Mouse (Mus musculus): ENCODE data around the gene Tktl2.
A peak's percentile ranks its signal among the peaks of the same experiment; 100 is the strongest.

Tktl2 gene

DNA sequence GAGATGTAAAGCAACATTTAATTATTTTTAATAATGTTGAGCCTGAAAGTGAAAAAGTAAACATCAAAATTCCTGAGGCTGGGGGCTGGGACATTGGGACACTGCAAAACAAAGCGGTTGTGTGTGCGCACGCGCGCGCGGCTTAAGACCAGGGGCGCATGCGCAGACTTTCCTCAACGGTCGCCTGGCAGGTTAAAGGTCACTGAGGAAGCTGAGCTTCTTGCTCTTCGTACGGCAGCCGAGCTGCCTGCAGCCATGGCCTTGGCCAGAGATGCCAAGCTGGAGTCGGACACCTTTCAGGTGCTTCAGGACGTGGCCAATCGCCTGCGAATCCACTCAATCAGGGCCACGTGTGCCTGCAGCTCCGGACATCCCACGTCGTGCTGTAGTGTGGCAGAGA lies at the start of gene Tktl2:
TSS of gene Tktl2 (plus strand) at position 220 of the 400 bp plus-strand sequence.
- peak; percentile 43 for DNase-seq (ENCODE audit: low spot score)

DNA sequence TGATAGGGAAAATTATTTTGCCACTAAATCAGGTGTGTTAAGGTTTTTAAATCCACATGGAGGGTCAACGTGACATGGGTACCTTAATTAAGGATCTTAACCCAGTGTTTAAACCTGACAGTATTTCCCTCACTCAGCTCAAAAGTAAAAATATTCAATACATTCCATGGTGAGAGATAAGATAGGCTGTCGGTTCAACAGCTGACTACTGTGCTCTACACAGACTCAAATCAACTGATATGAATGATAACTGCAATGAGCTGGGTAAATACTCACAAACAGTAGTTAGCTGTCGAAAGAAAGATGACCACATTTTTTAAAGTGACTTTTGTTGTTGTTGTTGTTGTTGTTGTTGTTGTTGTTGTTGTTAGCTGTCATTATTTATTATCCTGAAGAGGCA lies 41.7 kb upstream of the Tktl2 start:
- DNase-seq (ENCODE audit: low spot score): no peak

DNA sequence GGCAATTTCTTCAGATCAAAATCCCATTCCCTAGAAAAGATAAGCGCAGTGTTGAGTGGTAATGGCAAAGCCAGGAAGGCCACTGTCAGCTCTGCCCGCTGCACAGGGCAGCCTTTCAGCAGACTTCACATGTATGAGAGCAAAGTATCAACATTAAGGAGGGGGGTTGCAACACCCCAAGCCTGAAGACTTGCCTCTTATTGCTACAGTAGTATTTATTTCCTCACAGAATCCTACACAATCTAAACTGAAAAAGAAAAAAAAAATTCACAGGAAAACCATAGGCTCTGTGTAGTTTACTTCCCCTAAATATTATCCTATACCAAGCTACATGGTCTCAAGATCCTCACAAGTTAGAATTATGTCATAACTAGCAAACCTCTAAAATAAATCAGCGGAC lies 34.7 kb upstream of the Tktl2 start:
- no peak for DNase-seq (ENCODE audit: low spot score)

DNA sequence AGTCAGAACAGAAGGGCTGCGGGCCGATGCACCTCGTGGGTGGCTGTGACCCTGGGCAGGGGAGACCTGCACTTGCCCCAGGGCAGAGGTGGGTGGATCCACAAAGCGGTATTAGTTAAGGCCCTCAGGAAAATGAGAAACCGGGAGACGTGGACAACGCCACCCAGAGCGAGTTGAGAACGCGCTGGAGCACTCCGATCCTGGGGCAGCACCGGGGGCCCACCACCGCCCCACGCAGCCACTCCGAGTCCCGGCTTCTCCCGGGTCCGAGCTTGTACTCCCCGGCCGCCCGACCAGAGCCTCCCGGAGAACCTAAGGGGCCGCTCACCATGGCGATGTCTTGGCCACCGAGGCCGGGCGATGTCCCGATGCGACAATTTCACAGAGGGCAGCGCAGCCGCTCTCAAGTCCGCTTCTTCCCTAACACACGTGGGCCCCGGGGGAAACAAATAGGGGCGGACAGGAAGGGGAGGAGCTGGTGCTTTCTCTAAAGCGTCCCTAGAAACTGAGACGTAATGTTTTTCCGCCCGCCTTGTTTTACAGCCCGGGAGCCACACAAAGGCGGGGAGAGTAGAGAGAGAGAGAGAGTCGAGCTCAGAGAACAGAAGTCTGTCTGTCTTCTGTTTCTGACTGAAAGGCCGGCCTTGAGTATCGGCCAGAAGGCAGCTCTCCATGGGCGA lies 25.3 kb upstream of the Tktl2 start, which contains the start of gene Tma16:
TSS of gene Tma16 (minus strand) at position 447 of the 680 bp plus-strand sequence.
- DNase-seq (ENCODE audit: low spot score): peak; percentile 88

DNA sequence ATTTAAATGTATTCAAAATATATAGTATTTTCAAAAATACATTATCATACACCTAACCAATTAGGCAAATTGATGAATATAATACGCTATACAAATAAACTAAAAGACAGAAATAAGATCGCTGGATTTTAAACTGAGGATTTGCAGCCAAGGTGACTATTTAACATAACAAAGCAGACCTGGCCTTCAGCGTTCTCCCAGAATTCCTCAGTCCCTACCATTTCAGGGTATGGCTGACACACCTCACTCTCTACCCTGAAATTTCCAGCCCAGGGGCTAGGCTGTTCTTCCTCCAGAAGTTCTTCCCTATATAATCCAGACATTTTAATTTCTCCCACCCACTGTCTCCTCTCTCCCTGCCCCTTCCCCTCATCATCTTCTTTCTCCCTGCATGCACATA lies 23.0 kb upstream of the Tktl2 start:
- no peak for DNase-seq (ENCODE audit: low spot score)

DNA sequence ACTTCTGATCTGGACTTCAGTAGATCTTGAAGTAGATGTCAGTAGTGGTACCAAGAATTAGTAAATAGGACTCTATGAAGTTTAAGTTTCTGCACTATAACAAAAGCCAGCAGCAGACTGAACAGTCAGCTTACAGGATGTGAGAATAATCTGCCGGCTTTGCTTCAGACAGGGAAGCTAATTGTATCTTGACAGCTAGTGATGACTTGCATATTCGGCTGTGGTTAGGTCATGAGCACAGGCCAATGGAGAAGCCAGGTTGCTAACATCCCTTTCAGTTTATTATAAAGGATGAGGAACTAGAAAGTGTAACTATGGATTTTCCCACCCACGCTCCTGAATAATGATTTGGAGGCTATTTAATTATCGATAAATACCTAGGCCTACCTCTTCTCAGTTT lies 20.9 kb upstream of the Tktl2 start:
- DNase-seq (ENCODE audit: low spot score): no peak

DNA sequence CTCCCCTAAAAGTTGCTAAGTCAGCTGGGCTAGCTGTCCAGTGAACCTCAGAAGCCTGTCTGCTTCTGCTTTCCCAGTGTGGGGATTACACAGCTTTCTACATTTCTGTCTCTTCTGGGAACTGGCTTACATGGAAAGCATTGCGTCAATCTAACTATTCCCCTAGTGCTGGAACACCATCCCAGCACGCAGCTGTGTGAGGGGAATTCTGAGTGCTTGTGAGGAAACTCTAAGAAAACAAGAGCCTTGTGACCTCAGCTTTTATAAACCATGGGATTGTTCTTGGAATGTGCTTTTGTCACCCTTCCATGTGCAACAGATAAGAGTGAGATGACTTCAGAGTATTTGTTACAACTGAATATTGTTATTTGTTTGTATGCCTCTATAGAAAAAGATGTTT lies 17.1 kb upstream of the Tktl2 start:
- no peak for DNase-seq (ENCODE audit: low spot score)

DNA sequence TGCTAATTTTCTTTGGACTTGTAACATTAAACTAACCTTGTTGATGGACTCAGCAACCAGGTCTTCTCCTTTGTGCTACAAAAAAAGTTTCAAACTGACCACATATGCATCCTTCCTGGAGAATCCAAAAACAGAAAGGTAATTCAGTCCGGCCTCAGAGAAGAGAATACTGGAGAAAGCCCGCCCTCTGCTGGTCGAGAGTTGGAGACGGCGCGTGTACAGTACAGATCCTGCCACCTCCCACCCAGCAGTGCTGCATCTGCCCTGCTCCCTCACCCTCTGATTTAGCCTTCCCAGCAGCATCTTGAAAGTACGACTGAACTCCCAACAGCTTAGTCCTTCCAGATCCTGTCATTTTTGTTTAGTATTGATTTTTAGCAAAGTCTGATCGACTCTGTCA lies 15.8 kb upstream of the Tktl2 start:
- DNase-seq (ENCODE audit: low spot score): peak; percentile 88

DNA sequence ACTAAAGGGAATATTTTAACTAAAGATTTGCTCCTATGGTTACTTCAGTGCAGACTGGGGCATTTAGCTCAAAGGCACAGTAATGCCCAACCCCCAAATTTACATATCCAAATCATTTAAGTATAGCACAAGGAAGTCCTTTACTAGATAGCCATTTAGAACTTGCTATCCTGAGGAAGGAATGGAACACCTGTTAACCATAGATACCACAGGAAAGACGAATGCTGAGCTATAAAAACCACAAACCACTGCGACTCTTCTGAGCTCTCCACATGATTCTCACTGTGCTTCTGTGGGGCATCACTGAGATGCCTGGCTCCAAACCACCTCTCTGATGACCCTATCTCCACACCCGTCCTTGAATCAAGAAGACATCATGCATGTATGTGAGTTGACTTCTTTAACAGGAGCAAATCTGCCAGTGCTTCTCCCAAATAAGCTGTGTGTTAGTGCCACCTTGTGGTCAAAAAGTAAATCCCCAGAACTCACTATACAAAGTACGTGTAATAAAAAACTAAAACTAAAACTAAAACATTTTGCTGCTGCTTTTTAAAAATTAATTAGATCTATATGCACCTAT lies 14.5 kb upstream of the Tktl2 start:
- DNase-seq (ENCODE audit: low spot score): peak; percentile 45

DNA sequence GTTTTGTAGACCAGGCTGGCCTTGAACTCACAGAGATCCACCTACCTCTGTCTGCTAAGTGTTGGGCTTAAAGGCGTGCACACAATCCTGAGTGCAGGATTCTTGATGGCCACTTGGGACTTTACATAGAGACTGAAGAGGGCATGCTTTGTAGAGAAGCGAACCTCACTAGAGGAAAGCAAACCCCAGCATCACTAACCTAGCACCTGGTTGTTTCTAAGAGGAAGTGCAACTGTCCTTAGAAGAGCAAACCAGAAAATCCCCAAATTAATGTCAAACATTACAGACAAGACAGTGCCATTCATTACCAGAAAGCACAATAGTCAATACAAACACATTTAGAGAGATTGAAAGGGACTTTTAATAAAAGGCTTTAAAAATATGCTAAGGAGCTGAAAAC lies 8.2 kb upstream of the Tktl2 start:
- no peak for DNase-seq (ENCODE audit: low spot score)

DNA sequence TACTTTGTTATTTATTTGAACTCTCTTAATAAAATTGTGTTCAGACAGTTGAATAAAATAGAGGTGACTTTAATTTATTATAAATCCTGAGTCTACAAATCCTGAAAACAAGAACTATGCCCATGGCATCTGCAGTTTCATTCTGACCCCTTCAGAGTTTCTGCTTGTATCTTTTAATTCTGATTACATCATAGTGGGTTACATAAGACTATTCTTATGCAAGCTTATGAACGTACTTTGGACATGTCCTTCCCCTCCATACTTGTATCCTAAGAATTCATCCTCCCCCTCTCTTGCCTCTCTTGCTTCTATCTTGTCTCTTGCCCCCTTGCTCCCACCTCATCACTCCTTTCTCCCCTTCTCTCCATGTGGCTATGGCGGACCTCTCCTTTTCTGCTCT lies 7.6 kb downstream of the Tktl2 start:
- DNase-seq (ENCODE audit: low spot score): no peak

DNA sequence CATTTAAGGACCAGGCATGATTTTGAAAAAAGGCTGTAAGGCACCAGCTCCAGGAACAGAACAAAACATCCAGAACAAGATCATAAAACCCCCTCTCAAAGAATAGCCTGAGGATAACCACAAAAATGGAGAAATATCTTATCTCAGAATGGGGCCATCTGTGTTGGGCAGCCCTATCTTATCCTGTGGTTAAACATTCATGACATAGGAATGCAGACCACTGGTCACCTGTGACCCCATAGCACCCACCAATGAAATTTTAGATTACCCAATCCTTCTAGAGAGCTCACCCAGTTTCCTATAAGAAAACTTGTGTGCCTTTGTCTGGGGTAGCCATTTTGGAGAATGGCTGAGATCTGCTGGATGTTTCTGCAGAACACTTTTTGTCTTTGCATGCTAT lies 9.0 kb downstream of the Tktl2 start:
- DNase-seq (ENCODE audit: low spot score): no peak

DNA sequence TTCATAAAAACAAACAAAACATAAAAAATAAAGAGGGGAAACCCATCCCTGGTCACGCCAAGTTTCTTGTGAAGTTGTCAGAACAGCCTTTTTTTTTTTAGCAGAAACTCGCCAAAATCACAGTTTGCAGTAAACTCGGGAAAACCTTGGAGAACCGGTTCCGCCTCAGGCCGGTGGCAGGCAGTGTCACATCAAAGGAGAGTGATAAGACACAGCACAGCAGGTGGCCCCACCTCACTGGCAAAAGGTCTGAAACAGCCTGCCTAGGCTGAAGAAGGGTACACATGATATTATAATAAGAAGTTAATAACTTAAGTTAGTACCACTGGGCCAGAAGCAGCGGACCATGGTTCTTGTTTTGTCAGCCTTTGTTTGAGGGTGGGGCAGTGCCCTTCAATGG lies 38.5 kb downstream of the Tktl2 start:
- DNase-seq (ENCODE audit: low spot score): no peak

Measured in testis, postnatal 10 days (tissue).